Mouse (Mus musculus) liver, postnatal 0 days (tissue): ENCODE data around the gene Coro2a.

ENCODE experiments used
- CTCF ChIP-seq: sonication (generic); IDR thresholded peaks from 2 replicates; pipeline ENCODE4 v1.5.1; 2016; ENCODE audit warnings: antibody characterized with exemption, low read depth
- EP300 ChIP-seq: IDR thresholded peaks from 2 replicates; pipeline ENCODE4 v1.6.1; 2016; ENCODE audit warnings: antibody characterized with exemption, low read depth, mild to moderate bottlenecking

GRCm38 (mm10) chr4:46564247-46564646, 37.8 kb downstream of the Coro2a start:
- no peak for TF ChIP-seq EP300
- no peak for TF ChIP-seq CTCF
